Mouse (Mus musculus) myocyte (in vitro differentiated cells): ENCODE measurements around the gene Skida1. TPM values are rescaled to one million over a fixed set of nuclear protein-coding genes. Genes with fewer than 3 reads are reported as not detected.

ENCODE experiments used
- H3K27me3 ChIP-seq: one replicate; pipeline ENCODE4 v1.6.1; 2011; ENCODE audit not compliant: control insufficient read depth, insufficient read depth, insufficient read length
- H3K36me3 ChIP-seq: one replicate; pipeline ENCODE4 v1.6.1; 2011; ENCODE audit not compliant: control insufficient read depth, insufficient read depth
- H3K4me2 ChIP-seq: one replicate; pipeline ENCODE4 v1.6.1; 2011; ENCODE audit warnings: low read depth, control low read depth
- H3K4me3 ChIP-seq: one replicate; pipeline ENCODE4 v1.5.1; 2011; ENCODE audit warnings: mild to moderate bottlenecking, control low read depth, moderate library complexity
- H3K79me2 ChIP-seq: one replicate; pipeline ENCODE4 v1.6.1; 2011; ENCODE audit not compliant: control insufficient read depth, insufficient read depth
- H3ac ChIP-seq: one replicate; pipeline ENCODE4 v1.6.1; 2011; ENCODE audit not compliant: control insufficient read depth, insufficient read length
- CEBPB ChIP-seq: IDR thresholded peaks from 2 replicates; pipeline ENCODE4 v1.6.1; 2011; ENCODE audit warnings: mild to moderate bottlenecking, moderate library complexity; ENCODE audit not compliant: poor library complexity, insufficient read depth, severe bottlenecking
- E2F4 ChIP-seq: IDR thresholded peaks from one replicate; pipeline ENCODE4 v1.6.1; 2011; ENCODE audit warnings: mild to moderate bottlenecking, control low read depth, moderate library complexity; ENCODE audit not compliant: insufficient read depth
- MAX ChIP-seq: IDR thresholded peaks from one replicate; pipeline ENCODE4 v1.6.1; 2011; ENCODE audit warnings: low read depth, mild to moderate bottlenecking, control low read depth
- MYOD1 ChIP-seq, 3 experiments: IDR thresholded peaks; one replicate each; pipeline ENCODE4 v1.6.1; 2011; ENCODE audit warnings: control low read depth in 2 of 3, low read depth in 2 of 3, mild to moderate bottlenecking in 2 of 3, moderate library complexity in 1 of 3; ENCODE audit not compliant: insufficient read length in 2 of 3, control insufficient read depth in 1 of 3
- MYOG ChIP-seq, 3 experiments: IDR thresholded peaks; one replicate each; pipeline ENCODE4 v1.6.1; 2011; ENCODE audit warnings: control low read depth in 2 of 3, low read depth in 2 of 3, mild to moderate bottlenecking in 2 of 3; ENCODE audit not compliant: insufficient read length in 2 of 3, control insufficient read depth in 1 of 3, insufficient read depth in 1 of 3
- POLR2A ChIP-seq: IDR thresholded peaks from one replicate; pipeline ENCODE4 v1.6.1; 2011; ENCODE audit warnings: low read depth, mild to moderate bottlenecking, control low read depth, moderate library complexity; ENCODE audit not compliant: insufficient read length
- POLR2AphosphoS2 ChIP-seq: IDR thresholded peaks from one replicate; pipeline ENCODE4 v1.6.1; 2011; ENCODE audit warnings: low read depth, control low read depth; ENCODE audit not compliant: insufficient read length
- REST ChIP-seq: IDR thresholded peaks from one replicate; pipeline ENCODE4 v1.6.1; 2011; ENCODE audit warnings: mild to moderate bottlenecking, control low read depth, moderate library complexity; ENCODE audit not compliant: insufficient read depth, insufficient read length
- SRF ChIP-seq: IDR thresholded peaks from one replicate; pipeline ENCODE4 v1.6.1; 2011; ENCODE audit warnings: low read depth; ENCODE audit not compliant: control insufficient read depth, insufficient read length
- TCF12 ChIP-seq: IDR thresholded peaks from one replicate; pipeline ENCODE4 v1.6.1; 2011; ENCODE audit warnings: mild to moderate bottlenecking, control low read depth; ENCODE audit not compliant: poor library complexity, insufficient read depth, severe bottlenecking
- TCF3 ChIP-seq: IDR thresholded peaks from one replicate; pipeline ENCODE4 v1.6.1; 2011; ENCODE audit warnings: low read depth, control low read depth; ENCODE audit not compliant: insufficient read length
- USF1 ChIP-seq: IDR thresholded peaks from one replicate; pipeline ENCODE4 v1.6.1; 2011; ENCODE audit warnings: low read depth, mild to moderate bottlenecking, control low read depth, moderate library complexity
- polyA plus RNA-seq: library from polyadenylated mRNA; unstranded; fragments of >200 nt; fragmentation: generic; extraction: Trizol; gene quantifications from one replicate; pipeline ENCODE4 v1.2.1, GENCODE M21; 2012; ENCODE audit warnings: missing spikeins

Skida1 gene
- polyA plus RNA-seq, 1 experiment = 0.12 TPM

DNA sequence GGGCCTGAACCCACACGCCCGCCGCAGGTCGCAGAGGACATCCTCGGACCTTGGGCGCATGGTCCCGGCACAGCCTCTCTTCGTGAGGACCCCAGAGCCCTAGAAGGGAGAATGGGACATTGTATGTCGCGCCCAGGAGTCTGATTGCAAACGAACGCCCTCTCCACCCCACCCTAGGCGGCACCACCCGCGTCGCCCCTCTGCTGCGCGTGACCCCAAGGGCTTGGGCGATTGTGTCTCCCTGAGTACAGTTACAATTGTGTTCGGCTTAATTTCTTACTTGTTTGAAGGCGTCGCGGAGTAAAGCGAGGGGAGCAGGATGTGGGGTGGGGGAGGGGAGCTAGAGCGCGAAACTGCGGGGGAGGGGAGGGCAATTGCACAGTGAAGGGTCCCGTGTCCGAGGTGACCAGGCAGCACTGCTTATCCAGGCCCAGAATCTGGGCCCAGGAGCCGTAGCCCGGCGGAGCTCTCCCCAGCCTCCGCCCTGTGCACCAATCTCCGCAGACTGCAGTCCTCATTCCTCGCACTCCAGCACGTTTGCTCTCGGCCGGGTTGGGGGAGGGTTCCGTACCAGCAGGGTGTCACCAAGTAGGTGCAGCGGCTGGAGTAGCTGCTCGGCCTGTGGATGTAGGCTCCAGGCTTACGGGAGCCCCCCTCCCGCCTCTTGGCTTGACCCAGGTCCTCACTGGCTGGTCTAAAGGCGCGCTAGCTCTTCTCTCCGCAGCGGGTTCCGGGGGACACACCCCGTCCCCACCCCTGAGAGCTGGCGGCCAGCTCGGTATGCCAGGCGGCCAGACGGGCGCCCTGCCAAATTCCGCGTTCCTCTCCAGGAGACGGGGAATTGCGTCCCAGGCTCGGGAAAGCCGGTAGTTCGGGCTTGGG is 20.5 kb downstream of the Skida1 start:
- no peaks in the 10 kb centered on the region for H3K27me3 ChIP-seq
- H3K4me2 ChIP-seq = peak overlapping the region; percentile 78
- H3K4me3 ChIP-seq = peak overlapping the region; percentile 86
- peak overlapping the region; percentile 42 for H3ac ChIP-seq
- no peaks in the 10 kb centered on the region for H3K36me3 ChIP-seq
- TF ChIP-seq E2F4 = no peak
- TF ChIP-seq POLR2AphosphoS2 = peak; percentile 41
- TF ChIP-seq MYOG (IDR thresholded peaks at IDR 0.05; ENCODE audit: control insufficient read depth in 1 of 3, insufficient read depth in 1 of 3, insufficient read length in 2 of 3, low read depth in 2 of 3) = peak in 1 of 3 experiments; percentile 26
- TF ChIP-seq POLR2A = peak; percentile 71
- no peaks in the 10 kb centered on the region for H3K79me2 ChIP-seq

DNA sequence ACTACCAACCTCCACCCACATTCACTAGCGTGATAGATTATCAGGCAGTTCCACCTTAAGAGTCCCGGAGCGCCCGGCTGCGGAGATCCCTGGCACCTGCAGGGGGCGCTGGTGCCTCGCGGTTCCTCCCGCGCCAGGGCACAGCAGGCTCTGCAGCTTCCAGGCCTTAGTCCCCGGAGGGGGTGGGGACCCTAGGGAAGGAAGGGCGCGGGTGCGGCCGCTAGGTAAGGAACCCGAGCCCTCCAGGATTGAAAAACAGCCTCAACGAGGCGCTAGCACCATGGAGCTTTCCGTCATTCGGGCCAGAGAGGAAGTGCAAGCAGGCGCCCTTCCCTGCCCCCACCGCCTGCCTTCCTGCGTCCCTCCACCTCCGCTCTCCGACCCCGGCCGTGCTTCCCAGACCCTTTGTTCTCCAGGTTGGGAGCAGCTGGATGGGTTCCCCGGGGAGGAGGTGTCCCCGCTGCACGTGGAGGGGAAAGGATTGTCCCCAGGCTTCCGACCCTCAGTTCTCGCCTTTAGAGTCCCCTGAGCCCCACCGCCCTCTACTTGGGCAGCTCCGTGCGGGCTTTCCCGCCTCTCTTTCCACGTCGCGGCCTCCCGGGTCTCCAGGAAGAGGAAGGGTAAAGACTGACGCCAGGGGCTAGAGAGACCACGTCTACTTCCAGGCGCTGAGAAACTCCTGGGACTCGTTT is 21.3 kb downstream of the Skida1 start:
- H3ac ChIP-seq = peak overlapping the region; percentile 42
- H3K4me3 ChIP-seq = peak overlapping the region; percentile 86
- H3K79me2 ChIP-seq = no peaks in the 10 kb centered on the region
- peak overlapping the region; percentile 78 for H3K4me2 ChIP-seq
- H3K27me3 ChIP-seq = no peaks in the 10 kb centered on the region
- no peaks in the 10 kb centered on the region for H3K36me3 ChIP-seq
- no peak for TF ChIP-seq SRF
- TF ChIP-seq TCF12 = no peak
- TF ChIP-seq MYOG (IDR thresholded peaks at IDR 0.05; ENCODE audit: control insufficient read depth in 1 of 3, insufficient read depth in 1 of 3, insufficient read length in 2 of 3, low read depth in 2 of 3) = peak in 1 of 3 experiments; percentile 47
- TF ChIP-seq REST = no peak
- TF ChIP-seq POLR2AphosphoS2 = no peak
- TF ChIP-seq MAX = no peak
- no peak for TF ChIP-seq TCF3
- TF ChIP-seq MYOD1 (IDR thresholded peaks at IDR 0.05; ENCODE audit: control insufficient read depth in 1 of 3, insufficient read length in 2 of 3, low read depth in 2 of 3) = peak in 1 of 3 experiments; percentile 27
- no peak for TF ChIP-seq CEBPB
- no peak for TF ChIP-seq USF1
- TF ChIP-seq POLR2A = peak; percentile 33
- no peak for TF ChIP-seq E2F4

DNA sequence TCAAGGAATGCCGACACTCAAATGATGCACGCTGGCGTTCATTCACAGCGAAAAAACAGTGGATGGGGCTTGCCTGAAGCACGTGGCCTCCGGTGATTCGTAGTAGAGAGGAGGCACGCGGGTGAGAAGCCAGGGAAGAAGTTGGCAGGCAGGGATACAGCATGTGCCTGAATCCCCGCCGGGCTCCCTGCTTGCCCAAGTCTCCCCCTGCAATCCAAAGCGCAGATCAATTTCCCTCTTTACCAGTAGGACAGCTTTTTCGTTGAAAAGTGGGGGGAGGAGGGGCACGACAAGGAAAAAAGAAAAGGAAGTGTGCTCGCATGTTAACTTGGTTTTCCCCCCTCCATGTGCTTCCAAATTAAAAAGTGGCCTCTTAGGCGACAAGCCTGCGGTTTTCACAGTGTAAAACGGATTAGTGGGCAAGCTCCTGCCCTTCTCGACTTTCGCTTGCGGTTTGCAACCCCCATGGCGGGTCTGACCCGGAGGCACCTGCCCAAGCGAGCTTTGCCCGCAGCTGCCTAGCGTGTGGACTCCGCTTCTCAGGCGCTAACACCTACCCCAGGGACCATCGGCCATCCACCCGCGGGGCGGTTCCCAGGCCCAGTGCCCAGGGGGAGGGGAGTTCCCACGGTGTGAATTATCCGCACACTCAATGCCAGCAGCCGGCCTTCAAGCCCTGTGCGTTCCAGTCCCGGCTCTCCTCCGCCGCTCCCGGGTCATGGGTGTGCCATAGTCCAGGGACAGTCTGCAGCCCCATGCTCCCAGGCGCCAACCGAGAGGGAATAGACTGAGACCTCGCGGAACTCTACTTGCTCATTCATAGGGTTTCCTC is 22.5 kb downstream of the Skida1 start:
- H3K36me3 ChIP-seq = no peaks in the 10 kb centered on the region
- TF ChIP-seq MYOD1 (IDR thresholded peaks at IDR 0.05; ENCODE audit: control insufficient read depth in 1 of 3, insufficient read length in 2 of 3, low read depth in 2 of 3) = peak in 2 of 3 experiments; percentile 65 to 78
- no peak for TF ChIP-seq POLR2A
- no peak for TF ChIP-seq MAX
- TF ChIP-seq MYOG (IDR thresholded peaks at IDR 0.05; ENCODE audit: control insufficient read depth in 1 of 3, insufficient read depth in 1 of 3, insufficient read length in 2 of 3, low read depth in 2 of 3) = peak in 2 of 3 experiments; percentile 61 to 93
- no peak for TF ChIP-seq E2F4
- TF ChIP-seq POLR2AphosphoS2 = no peak
- TF ChIP-seq TCF12 = no peak
- TF ChIP-seq TCF3 = peak; percentile 67
- no peak for TF ChIP-seq SRF
- TF ChIP-seq USF1 = no peak
- TF ChIP-seq CEBPB = no peak
- no peak for TF ChIP-seq REST
- H3K27me3 ChIP-seq = no peaks in the 10 kb centered on the region
- H3ac ChIP-seq = no peak overlapping the region
- no peak overlapping the region for H3K4me3 ChIP-seq
- H3K4me2 ChIP-seq = peak overlapping the region; percentile 78
- no peaks in the 10 kb centered on the region for H3K79me2 ChIP-seq

DNA sequence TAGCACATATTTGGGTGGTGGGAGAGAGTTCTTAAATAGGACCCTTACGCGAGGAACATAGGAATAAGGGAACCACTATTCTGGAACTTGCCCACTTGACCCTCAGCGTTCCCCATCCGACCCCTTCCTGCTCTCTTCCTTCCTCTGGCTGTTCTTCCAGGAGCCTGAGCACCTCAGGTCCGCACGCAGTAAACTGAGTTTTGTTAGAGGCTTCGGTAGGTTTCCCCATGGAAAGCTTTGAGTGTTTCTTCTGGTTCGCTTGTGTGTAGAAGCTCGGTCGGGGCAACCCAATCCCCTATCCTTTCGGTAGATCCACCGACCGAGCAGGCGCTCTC is 23.1 kb downstream of the Skida1 start:
- H3K79me2 ChIP-seq = no peaks in the 10 kb centered on the region
- no peaks in the 10 kb centered on the region for H3K36me3 ChIP-seq
- TF ChIP-seq MYOD1 (IDR thresholded peaks at IDR 0.05; ENCODE audit: control insufficient read depth in 1 of 3, insufficient read length in 2 of 3, low read depth in 2 of 3) = no peak
- no peak for TF ChIP-seq POLR2AphosphoS2
- no peak for TF ChIP-seq SRF
- TF ChIP-seq MYOG (IDR thresholded peaks at IDR 0.05; ENCODE audit: control insufficient read depth in 1 of 3, insufficient read depth in 1 of 3, insufficient read length in 2 of 3, low read depth in 2 of 3) = no peak
- TF ChIP-seq CEBPB = no peak
- no peak for TF ChIP-seq E2F4
- no peak for TF ChIP-seq TCF3
- TF ChIP-seq MAX = no peak
- no peak overlapping the region for H3K4me2 ChIP-seq
- no peak overlapping the region for H3K4me3 ChIP-seq
- no peaks in the 10 kb centered on the region for H3K27me3 ChIP-seq
- no peak overlapping the region for H3ac ChIP-seq
